Mouse (Mus musculus) cerebellum, adult 2 months (tissue): ENCODE measurements at regions not wholly inside any gene's neighbourhood (a gene's known extent, or its start where the extent isn't known, plus 50 kb on each side); places are given as distances from the start of the nearest gene placed in this dataset.

ENCODE experiments used
- CTCF ChIP-seq: fragments of 200-500 bp; IDR thresholded peaks from 2 replicates; pipeline ENCODE4 v1.5.1; 2011; ENCODE audit warnings: low read depth, mild to moderate bottlenecking, control low read depth, low read length, moderate library complexity, borderline replicate concordance; ENCODE audit not compliant: insufficient read depth
- POLR2A ChIP-seq: fragments of 200-500 bp; IDR thresholded peaks from 2 replicates; pipeline ENCODE4 v1.6.1; 2011; ENCODE audit warnings: low read length, control low read depth, borderline replicate concordance; ENCODE audit not compliant: insufficient read depth

- TF ChIP-seq CTCF (no peak), POLR2A (no peak)
Observed at GRCm38 (mm10) chr13:25675208-25675607, 404.9 kb upstream of the Nrsn1 start.
